Mouse (Mus musculus) left cerebral cortex, adult 9 months (tissue): ENCODE data around the gene Wwox.
A peak's percentile ranks its signal among the peaks of the same experiment; 100 is the strongest.

Experiments
- DNase-seq, 2 experiments: peaks; one replicate each; pipeline ENCODE4 v3.0.0; 2022; ENCODE audit warnings: low spot score in 2 of 2

The Wwox gene

GRCm38 (mm10) chr8:114439334-114440204 lies at the start of gene Wwox:
Gene Wwox (plus strand): TSS chr8:114439655.
- DNase-seq, result peak; percentile 98 to 100

- no peak for DNase-seq
Measured at GRCm38 (mm10) chr8:114390465-114391254, 48.8 kb upstream of the Wwox start.

- DNase-seq, result no peak
Measured at GRCm38 (mm10) chr8:114398326-114398725, 41.1 kb upstream of the Wwox start.

DNA sequence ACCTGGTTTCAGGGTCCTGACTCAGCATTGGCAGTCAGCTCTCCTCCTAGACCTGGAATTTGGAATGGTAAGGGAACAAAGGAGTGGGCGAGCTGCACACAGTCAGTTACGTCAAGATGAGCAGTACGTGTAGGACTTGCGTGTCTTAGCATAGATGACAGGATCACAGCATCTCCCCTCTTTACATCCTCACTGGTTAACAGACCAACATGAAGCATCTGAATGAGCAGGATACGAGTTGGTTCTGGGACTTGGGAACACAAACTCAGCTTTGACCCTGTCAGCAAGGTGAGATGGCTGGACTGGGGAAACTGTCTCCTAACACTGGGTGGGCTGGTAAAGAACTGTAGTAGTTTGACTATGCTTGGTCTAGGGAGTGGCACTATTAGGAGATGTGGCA lies 40.2 kb upstream of the Wwox start:
- DNase-seq, result no peak

- no peak for DNase-seq
Measured at GRCm38 (mm10) chr8:114401679-114402078, 37.8 kb upstream of the Wwox start.

DNA sequence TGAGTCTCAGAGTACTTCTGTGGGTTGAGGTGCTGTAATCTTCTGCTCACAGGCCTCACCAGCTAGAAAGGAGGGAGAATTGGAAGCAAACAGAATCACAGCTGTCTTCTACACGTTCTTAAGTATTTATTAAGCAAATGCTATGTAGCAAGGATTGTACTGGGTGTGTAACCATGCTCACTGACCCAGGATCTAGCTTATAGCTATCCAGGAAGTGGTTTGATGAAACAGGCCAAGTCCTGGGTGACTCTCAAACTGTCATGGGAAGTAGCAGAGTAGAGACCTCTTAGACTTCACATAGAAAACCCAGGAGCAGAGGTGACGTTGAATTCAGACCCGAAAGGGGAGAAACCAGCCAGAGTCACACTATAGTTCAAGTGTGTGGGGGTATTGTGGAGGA lies 28.0 kb upstream of the Wwox start:
- no peak for DNase-seq

DNA sequence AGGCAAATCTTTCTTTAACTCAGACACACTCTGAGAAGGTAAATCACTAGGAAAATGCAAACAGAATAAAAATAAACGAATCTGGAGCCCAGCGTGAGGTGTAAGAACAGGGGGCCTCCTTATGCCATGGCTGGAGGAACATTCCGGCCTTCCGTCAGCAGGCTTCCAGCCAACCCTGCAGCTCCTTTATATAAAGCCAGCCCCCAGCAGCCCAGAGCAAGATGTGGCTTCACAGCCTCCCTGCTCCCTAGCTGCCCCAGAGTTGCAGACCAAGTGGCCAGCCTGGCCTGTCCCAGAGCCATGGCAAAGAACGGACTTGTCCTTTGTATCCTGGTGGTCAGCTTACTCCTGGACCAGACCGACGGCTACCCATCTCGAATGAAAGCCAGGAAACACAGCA lies 21.7 kb upstream of the Wwox start, which contains the start of gene Clec3a:
TSS of gene Clec3a (plus strand) at position 301 of the 400 bp plus-strand sequence.
- DNase-seq, result no peak

DNA sequence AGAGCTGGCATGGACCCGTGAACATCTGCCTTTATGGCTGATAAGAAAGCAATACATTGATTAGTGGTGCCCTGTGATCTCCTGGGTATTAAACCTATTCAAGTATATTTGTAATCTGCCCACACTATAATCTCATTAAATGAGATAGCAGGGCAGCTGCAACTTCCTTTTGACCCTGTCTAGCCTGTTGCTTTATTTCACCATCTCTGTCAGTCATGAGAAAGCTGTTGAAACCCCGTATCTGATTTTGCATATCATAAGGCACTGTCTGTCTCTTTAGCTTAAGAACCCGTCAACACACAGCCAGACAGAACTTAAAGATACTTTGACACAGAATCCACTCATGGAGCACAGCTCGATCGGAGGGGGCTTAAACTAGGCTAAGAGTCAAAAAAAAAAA lies 21.0 kb upstream of the Wwox start:
- DNase-seq, result no peak

GRCm38 (mm10) chr8:114418904-114419303 lies 20.6 kb upstream of the Wwox start:
- no peak for DNase-seq

DNA sequence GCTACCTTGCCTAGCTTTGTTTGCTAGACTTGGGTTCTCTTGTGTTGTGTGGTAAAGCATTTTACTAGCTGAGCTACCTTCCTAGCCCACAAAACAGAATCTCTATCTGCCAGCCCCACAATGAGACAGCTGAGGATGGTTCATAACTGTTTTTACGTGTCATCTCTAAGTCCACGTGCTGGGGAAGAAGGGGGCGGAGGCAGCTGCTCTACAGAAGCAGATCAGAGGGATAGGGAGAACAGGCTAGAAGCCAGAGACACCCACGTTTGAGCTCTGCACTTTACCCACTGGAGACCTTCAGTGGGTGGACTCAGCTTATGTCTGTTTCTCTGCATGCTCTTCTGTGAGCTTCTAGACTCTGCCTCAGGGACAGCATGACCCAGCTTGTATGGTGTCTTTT lies 17.9 kb upstream of the Wwox start:
- DNase-seq, result peak in 1 of 2 experiments; percentile 30

- peak in 1 of 2 experiments; percentile 60 for DNase-seq
Measured at GRCm38 (mm10) chr8:114438236-114438635, 1.2 kb upstream of the Wwox start.

DNA sequence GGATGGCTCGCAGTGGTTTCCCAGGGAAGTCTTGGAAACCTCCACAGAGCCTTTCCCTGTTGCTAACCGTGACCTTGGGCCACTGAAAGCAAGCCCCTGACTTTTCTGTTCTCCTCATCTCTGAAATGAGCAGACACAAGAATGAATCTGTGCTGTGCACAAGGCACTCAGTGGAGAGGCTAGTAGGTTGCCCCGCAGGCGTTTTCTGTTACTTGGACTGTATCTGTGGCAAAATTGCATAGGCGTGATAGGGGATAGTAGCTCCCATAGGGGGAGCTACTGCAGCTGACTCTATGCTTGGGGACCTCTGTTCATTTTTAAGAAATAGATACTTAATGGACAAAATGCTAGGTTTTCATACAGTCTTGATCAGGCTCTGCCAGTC lies 742 bp downstream of the Wwox start:
- no peak for DNase-seq

DNA sequence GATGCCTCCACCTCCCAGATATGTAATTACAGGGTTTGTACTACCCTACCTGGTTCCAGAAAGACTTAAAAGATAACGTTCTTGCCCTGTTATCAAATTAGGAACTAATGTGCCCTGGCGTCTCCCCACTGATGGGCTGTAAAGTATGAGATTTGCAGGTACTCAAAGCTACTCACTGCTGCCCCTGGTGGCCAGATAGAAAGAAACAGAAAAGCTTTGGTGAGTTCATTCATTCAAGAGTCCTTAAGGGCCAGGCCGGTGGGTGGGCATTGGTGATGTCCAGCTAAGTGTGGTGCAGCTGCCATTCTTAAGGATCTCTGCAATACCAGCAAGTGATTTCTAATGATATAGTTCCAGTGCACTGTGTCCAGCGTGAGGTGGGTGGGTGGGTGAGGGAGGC lies 2.2 kb downstream of the Wwox start:
- DNase-seq, result no peak

DNA sequence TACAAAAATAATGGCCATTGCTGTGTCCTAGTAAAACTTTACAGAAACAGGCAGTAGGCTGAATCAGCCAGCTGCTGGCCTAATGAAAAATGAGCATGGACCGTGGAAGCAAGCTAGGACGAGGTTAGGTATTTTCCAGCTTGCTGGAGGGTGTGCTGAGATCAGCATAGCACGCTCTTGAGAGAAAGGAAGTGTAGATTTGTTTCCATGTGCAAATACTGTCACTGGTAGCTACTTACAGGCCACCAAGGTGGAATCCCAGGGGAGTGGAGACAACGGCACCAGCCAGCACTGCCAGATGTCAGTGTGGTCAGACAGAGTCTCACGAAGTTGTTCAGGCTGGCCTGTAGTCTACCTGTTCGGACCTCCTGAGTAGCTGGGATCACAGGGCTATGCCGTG lies 7.4 kb downstream of the Wwox start:
- no peak for DNase-seq

DNA sequence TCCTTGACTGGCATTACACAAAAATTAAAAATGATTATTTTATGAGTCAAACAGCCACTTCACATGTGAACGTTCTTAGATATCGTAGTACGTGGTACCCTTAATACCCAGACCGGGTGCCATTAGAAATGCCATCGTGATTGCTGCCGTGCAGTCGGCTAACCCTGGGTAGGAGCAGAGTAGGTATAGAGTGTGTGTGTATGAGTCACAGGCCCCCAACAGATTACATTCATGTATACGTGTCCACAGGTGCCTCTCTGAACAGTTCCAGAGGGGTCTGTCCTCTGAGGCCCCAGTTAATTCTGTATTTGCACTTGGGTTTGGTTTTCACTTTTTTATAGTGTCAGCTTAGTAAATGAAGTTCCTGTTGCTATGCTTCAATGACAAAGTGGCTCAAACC lies 12.8 kb downstream of the Wwox start:
- no peak for DNase-seq

DNA sequence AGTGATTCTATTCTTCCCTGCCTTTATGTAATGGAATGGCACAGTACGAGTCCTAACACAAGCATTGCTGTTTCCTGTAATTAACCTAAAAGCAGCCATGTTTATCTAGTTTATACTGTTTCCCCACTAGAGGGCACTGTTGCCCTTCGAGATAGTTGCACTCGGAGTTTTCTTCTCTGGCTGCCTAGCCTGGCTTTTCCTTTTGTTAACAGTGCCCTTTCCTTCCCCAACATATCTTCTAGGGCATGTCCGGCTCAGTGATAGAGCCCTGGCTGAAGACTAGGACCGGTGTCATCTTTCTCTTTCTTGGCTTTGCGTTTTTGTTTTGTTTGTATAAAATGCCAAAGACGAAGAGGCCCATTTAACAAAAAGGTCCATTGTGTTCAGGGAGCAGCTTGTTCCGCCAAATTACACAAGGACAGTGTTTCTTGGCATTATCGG lies 13.3 kb downstream of the Wwox start:
- DNase-seq, result peak in 1 of 2 experiments; percentile 43

DNA sequence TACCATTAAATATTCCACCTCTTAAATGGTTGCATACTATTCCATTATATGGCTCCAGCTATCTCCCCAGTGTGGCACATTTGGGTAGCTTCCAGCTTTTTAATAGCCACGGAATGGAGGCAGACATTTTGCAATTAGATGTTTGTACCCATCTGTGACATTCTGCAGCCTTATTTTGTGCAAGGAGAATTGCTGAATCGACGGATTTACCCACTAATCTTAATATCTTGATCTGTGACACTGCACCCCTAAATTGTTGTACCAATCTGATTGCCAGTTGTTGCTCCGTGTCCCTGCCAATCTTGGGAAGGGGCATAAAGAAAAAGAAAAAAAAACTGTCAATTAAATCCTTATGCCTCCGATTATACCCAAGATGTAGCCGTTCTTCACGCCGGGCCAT lies 15.8 kb downstream of the Wwox start:
- no peak for DNase-seq

DNA sequence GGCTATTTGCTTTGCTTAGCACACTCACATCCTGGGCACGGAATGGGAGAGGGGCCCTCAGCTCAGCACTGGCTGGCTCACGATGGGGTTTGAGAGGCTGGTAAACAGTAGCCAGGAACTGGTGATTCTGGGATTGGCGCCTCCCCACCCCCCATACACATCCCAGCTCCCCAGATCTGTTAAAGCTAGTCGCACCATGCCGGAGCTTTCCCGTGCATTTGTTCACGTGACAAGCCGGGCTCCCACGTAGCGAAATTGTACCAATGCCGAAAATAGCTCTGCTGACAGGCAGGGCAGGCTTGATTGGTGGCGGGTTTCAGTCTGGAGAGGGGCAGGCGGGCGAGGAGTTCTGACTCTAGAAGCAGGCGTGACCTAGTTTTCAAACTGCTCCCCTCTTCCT lies 16.5 kb downstream of the Wwox start:
- no peak for DNase-seq

GRCm38 (mm10) chr8:114458113-114458784 lies 18.8 kb downstream of the Wwox start:
- no peak for DNase-seq

DNA sequence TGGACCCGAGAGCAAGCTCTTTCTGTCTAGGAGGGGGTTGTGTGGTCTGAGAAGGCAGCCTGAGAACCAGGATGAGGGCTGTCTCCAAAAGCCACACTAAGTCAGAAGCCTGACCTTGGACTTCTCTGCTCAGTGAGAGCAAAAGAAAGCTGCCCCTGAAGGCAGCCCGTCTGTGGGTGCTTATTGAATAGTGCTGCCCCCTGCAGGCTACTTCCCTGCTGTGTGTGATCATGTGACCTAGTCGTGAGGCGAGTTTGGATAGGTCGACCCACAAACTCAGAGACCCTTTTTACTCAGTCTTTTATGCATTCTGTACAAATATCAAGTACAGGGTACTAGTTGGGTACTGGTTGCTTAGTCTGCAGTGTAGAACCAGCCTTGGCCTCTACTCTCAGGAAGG lies 21.1 kb downstream of the Wwox start:
- no peak for DNase-seq

GRCm38 (mm10) chr8:114462591-114462990 lies 23.1 kb downstream of the Wwox start:
- DNase-seq, result peak in 1 of 2 experiments; percentile 47

GRCm38 (mm10) chr8:114463305-114463704 lies 23.9 kb downstream of the Wwox start:
- no peak for DNase-seq
